Mouse (Mus musculus): ENCODE data around the gene Ep400.

DNA sequence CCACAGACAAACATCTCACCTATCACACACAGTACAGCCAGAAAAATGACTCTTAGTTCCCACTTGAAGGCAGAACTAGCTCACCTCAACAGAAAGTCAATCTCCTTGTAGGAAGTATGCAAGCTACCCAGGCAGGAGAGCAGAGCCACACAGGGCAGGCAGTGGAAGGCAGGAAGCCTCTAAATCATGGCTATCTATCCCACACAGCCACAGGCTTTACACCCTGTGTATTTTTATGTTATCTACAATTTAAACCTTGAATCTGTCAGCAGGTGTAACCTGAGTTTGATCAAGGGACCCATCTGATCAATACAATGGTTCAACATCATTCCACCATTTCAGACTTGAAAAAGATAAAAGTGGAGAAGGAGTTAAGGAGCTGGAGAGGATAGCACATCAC lies 32.3 kb upstream of the Ep400 start:
- TF ChIP-seq CTCF (IDR thresholded peaks at IDR 0.05; ENCODE audit: borderline replicate concordance, extremely low read depth, insufficient read depth, insufficient read length), result no peak
- TF ChIP-seq POLR2A (IDR thresholded peaks at IDR 0.05; ENCODE audit: borderline replicate concordance, extremely low read depth, insufficient read depth, insufficient read length, poor library complexity, severe bottlenecking), result no peak

Measured in brain, embryonic 14.5 days (tissue).